Mouse (Mus musculus) G1E (cell line): ENCODE measurements around the gene Endou. TPM values are rescaled to one million over a fixed set of nuclear protein-coding genes. Genes with fewer than 3 reads are reported as not detected.

Experiments
- ATAC-seq: 2 replicates; pipeline ENCODE4 v1.8.0; 2016; ENCODE audit warnings: mild to moderate bottlenecking; ENCODE audit not compliant: insufficient number of reproducible peaks, poor library complexity, low FRiP score, severe bottlenecking; ENCODE audit errors: extremely low read depth
- DNase-seq: peaks from one replicate; pipeline ENCODE4 v3.0.0; 2012; ENCODE audit warnings: low spot score
- H3K27me3 ChIP-seq: 2 replicates; pipeline ENCODE4 v1.6.1; 2012; ENCODE audit warnings: mild to moderate bottlenecking, low read length, inconsistent platforms; ENCODE audit not compliant: insufficient read depth
- H3K36me3 ChIP-seq: replicated peaks from 2 replicates; pipeline ENCODE3; 2012; ENCODE audit warnings: mild to moderate bottlenecking, inconsistent platforms
- H3K4me1 ChIP-seq: 2 replicates; pipeline ENCODE4 v1.6.1; 2012; ENCODE audit warnings: low read depth, low read length, inconsistent platforms, mixed read lengths; ENCODE audit not compliant: insufficient read depth
- H3K4me3 ChIP-seq: 2 replicates; pipeline ENCODE4 v1.5.1; 2012; ENCODE audit warnings: low read depth, mild to moderate bottlenecking, inconsistent platforms, low read length, moderate library complexity, mixed read lengths
- H3K9me3 ChIP-seq: replicated peaks from 2 replicates; pipeline ENCODE4 v1.6.1; 2012; ENCODE audit warnings: inconsistent platforms
- CTCF ChIP-seq: IDR thresholded peaks from 2 replicates; pipeline ENCODE4 v1.5.1; 2012; ENCODE audit warnings: low read depth, low read length, inconsistent platforms, mixed read lengths
- GATA1 ChIP-seq: IDR thresholded peaks from 2 replicates; pipeline ENCODE4 v1.6.1; 2012; ENCODE audit warnings: borderline replicate concordance, low read length, inconsistent platforms, mixed read lengths
- GATA2 ChIP-seq: IDR thresholded peaks from 2 replicates; pipeline ENCODE4 v1.6.1; 2012; ENCODE audit warnings: low read depth, low read length, inconsistent platforms, borderline replicate concordance
- POLR2AphosphoS5 ChIP-seq: IDR thresholded peaks from 2 replicates; pipeline ENCODE4 v1.6.1; 2012; ENCODE audit warnings: low read depth, low read length, inconsistent platforms; ENCODE audit not compliant: insufficient replicate concordance
- TAL1 ChIP-seq: conservative IDR thresholded peaks from 2 replicates; pipeline ENCODE4 v1.6.1; 2012; ENCODE audit warnings: low read depth, low read length, inconsistent platforms, mixed read lengths
- polyA plus RNA-seq: library from polyadenylated mRNA; stranded (reverse); fragments of >175 nt; gene quantifications from 2 replicates; pipeline ENCODE4 v1.2.3, GENCODE M21; 2012
- total RNA-seq, 2 experiments: library from RNA; stranded (forward) in 1 of 2; stranded (reverse) in 1 of 2; fragments of 200-1000 nt in 1 of 2; fragments of >200 nt in 1 of 2; fragmentation: Nextera tagmentation in 1 of 2; gene quantifications; 2 replicates each; pipeline ENCODE4 v1.2.3; 2014 to 2017

Endou gene
- total and polyA plus RNA-seq, 3 experiments, result 0.05 TPM; not detected in 2

GRCm38 (mm10) chr15:97717861-97718534, 13.1 kb downstream of the Endou start:
- Histone ChIP-seq H3K4me3 (no peak overlapping the region), H3K27me3 (peaks cover 40% of the 10 kb centered on the region), H3K4me1 (no peaks in the 10 kb centered on the region), H3K9me3 (no peaks in the 10 kb centered on the region), H3K36me3 (no peaks in the 10 kb centered on the region)
- DNase-seq (no peak), ATAC-seq (no peak)
- TF ChIP-seq TAL1 (no peak), GATA1 (no peak), POLR2AphosphoS5 (no peak), CTCF (no peak), GATA2 (no peak)

GRCm38 (mm10) chr15:97716782-97717181, 14.4 kb downstream of the Endou start:
- TF ChIP-seq CTCF, result no peak
- no peak for TF ChIP-seq GATA1
- TF ChIP-seq GATA2, result no peak
- TF ChIP-seq TAL1, result no peak
- TF ChIP-seq POLR2AphosphoS5, result no peak
- peaks cover 50% of the 10 kb centered on the region for H3K27me3 ChIP-seq
- H3K4me1 ChIP-seq, result no peaks in the 10 kb centered on the region
- no peaks in the 10 kb centered on the region for H3K9me3 ChIP-seq
- ATAC-seq (no peak), DNase-seq (no peak)
- H3K4me3 ChIP-seq, result no peak overlapping the region
- H3K36me3 ChIP-seq, result no peaks in the 10 kb centered on the region

GRCm38 (mm10) chr15:97715734-97716133, 15.4 kb downstream of the Endou start:
- peaks cover 53% of the 10 kb centered on the region for H3K27me3 ChIP-seq
- H3K4me1 ChIP-seq, result no peaks in the 10 kb centered on the region
- no peak for TF ChIP-seq TAL1
- no peak for TF ChIP-seq GATA1
- TF ChIP-seq CTCF, result no peak
- TF ChIP-seq GATA2, result no peak
- TF ChIP-seq POLR2AphosphoS5, result no peak
- DNase-seq (no peak), ATAC-seq (no peak)
- H3K9me3 ChIP-seq, result no peaks in the 10 kb centered on the region
- H3K4me3 ChIP-seq, result no peak overlapping the region
- no peaks in the 10 kb centered on the region for H3K36me3 ChIP-seq

- Histone ChIP-seq H3K9me3 (no peaks in the 10 kb centered on the region), H3K27me3 (peaks cover 54% of the 10 kb centered on the region), H3K4me1 (no peaks in the 10 kb centered on the region), H3K4me3 (no peak overlapping the region), H3K36me3 (no peaks in the 10 kb centered on the region)
- no peak for DNase-seq
- no peak for ATAC-seq
- no peak for TF ChIP-seq POLR2AphosphoS5
- TF ChIP-seq CTCF, result no peak
- TF ChIP-seq TAL1, result no peak
- TF ChIP-seq GATA2, result no peak
- no peak for TF ChIP-seq GATA1
Measured at GRCm38 (mm10) chr15:97715083-97715482, 16.1 kb downstream of the Endou start.

- no peak for TF ChIP-seq CTCF
- TF ChIP-seq POLR2AphosphoS5, result no peak
- TF ChIP-seq GATA1, result no peak
- TF ChIP-seq TAL1, result no peak
- TF ChIP-seq GATA2, result no peak
- Histone ChIP-seq H3K4me1 (no peaks in the 10 kb centered on the region), H3K27me3 (peaks cover 54% of the 10 kb centered on the region), H3K4me3 (no peak overlapping the region), H3K36me3 (no peaks in the 10 kb centered on the region), H3K9me3 (no peaks in the 10 kb centered on the region)
- ATAC-seq (no peak), DNase-seq (no peak)
Measured at GRCm38 (mm10) chr15:97712546-97712945, 18.6 kb downstream of the Endou start.

- Histone ChIP-seq H3K36me3 (no peaks in the 10 kb centered on the region), H3K9me3 (no peaks in the 10 kb centered on the region), H3K27me3 (peaks cover 54% of the 10 kb centered on the region), H3K4me1 (0 out of 2 replicates have a peak, but pooled peaks cover 2% of the 10 kb centered on the region), H3K4me3 (no peak overlapping the region)
- ATAC-seq (no peak), DNase-seq (no peak)
- TF ChIP-seq POLR2AphosphoS5 (no peak), GATA1 (no peak), GATA2 (no peak), CTCF (no peak), TAL1 (no peak)
Measured at GRCm38 (mm10) chr15:97710906-97711305, 20.2 kb downstream of the Endou start.
